Comparison of ENCODE assay signal across 9 mouse cellular contexts in genomic region chr11:61674839-61675159, GRCm38 (mm10). TPM values are rescaled to one million over a fixed set of nuclear protein-coding genes. Genes with fewer than 3 reads are reported as not detected.
DNase-seq lines count a peak whose midpoint lies in the region; ATAC-seq lines count a peak whose summit lies in the region.
"Had no signal": no experiment of that assay in that cellular context is flagged by ENCODE, and none has a peak within 500 bp of the region (broad histone marks: within the 10 kb centered on the region; RNA-seq: fewer than 3 reads in every experiment).

No protein-coding gene starts in this region.

- H3K4me3 ChIP-seq in intestine, embryonic 15.5 days (replicated peaks): no peak overlapping the region
- H3K4me3 ChIP-seq in midbrain, embryonic 15.5 days: no peak overlapping the region
- H3K4me3 ChIP-seq: heart, embryonic 13.5 days had no signal

- H3K27me3 ChIP-seq in intestine, embryonic 15.5 days (replicated peaks): no peaks in the 10 kb centered on the region
- no peaks in the 10 kb centered on the region for H3K27me3 ChIP-seq in midbrain, embryonic 15.5 days (replicated peaks)

- no peak overlapping the region for H3K9ac ChIP-seq in intestine, embryonic 15.5 days
- no peak overlapping the region for H3K9ac ChIP-seq in midbrain, embryonic 15.5 days
- H3K9ac ChIP-seq: heart, embryonic 13.5 days had no signal

- no peaks in the 10 kb centered on the region for H3K9me3 ChIP-seq in intestine, embryonic 15.5 days
- H3K9me3 ChIP-seq in midbrain, embryonic 15.5 days: no peaks in the 10 kb centered on the region
- H3K9me3 ChIP-seq: heart, embryonic 13.5 days had no signal

- H3K36me3 ChIP-seq in intestine, embryonic 15.5 days: no peaks in the 10 kb centered on the region
- no peaks in the 10 kb centered on the region for H3K36me3 ChIP-seq in midbrain, embryonic 15.5 days (replicated peaks)
- H3K36me3 ChIP-seq: heart, embryonic 13.5 days had no signal

- DNase-seq in adrenal gland, adult 2 months: peak; percentile 17
- DNase-seq in adrenal gland, postnatal 25 days: no peak
- peak; percentile 37 for DNase-seq in right cerebral cortex, postnatal 4 days
- DNase-seq in right cerebral cortex, adult 18-20 months: no peak
- DNase-seq in gastrocnemius, postnatal 25 days: no peak
- DNase-seq in layer of hippocampus, postnatal 36 days: no peak

- H3K4me2 ChIP-seq in intestine, embryonic 15.5 days (replicated peaks): no peak overlapping the region
- H3K4me2 ChIP-seq in midbrain, embryonic 15.5 days: peak overlapping the region; percentile 12
- H3K4me2 ChIP-seq: heart, embryonic 13.5 days had no signal

- peaks cover 37% of the 10 kb centered on the region for H3K4me1 ChIP-seq in intestine, embryonic 15.5 days (replicated peaks)
- H3K4me1 ChIP-seq in midbrain, embryonic 15.5 days: peaks cover 8% of the 10 kb centered on the region

- no peak overlapping the region for H3K27ac ChIP-seq in intestine, embryonic 15.5 days
- H3K27ac ChIP-seq in midbrain, embryonic 15.5 days: no peak overlapping the region
- H3K27ac ChIP-seq: heart, embryonic 13.5 days had no signal

- ATAC-seq in intestine, embryonic 15.5 days: peak; percentile 70
- ATAC-seq in midbrain, embryonic 15.5 days (replicated peaks): peak; percentile 70

- 13% methylated on average over 8 of the region's 8 CpGs for WGBS in intestine, embryonic 15.5 days
- WGBS in midbrain, embryonic 15.5 days: 2% methylated on average over 8 of the region's 8 CpGs

RNA-seq across cellular contexts. Expression of gene Fam83g, which starts 9.1 kb away (rescaled TPM):
- total RNA-seq in adrenal gland, adult 2 months (2021): 1 to 10 TPM in 1 of 2 experiments, under 1 TPM in 1; 0.78 to 2.7 TPM
- polyA plus RNA-seq in adrenal gland, adult 2 months (2012; rRNA removed): 1.7 and 2.1 TPM in 2 replicates
- total RNA-seq in adrenal gland, postnatal 25 days (2021): 1.6 and 2.7 TPM in 2 replicates
- 7.4 and 7.9 TPM in 2 replicates for polyA plus RNA-seq in intestine, embryonic 15.5 days (2015; fragmentation: Nextera tagmentation; extraction: Ambion mirVana)
- polyA plus RNA-seq in midbrain, embryonic 15.5 days (2015; fragmentation: Nextera tagmentation; extraction: Ambion mirVana): 0.21 and 0.22 TPM in 2 replicates
- under 1 TPM; 0.10 to 0.29 TPM for total RNA-seq in gastrocnemius, postnatal 25 days (2021)
- not detected for total RNA-seq in layer of hippocampus, postnatal 36 days (2021)

RNA-seq across cellular contexts. Expression of gene Grap, which starts 21.7 kb away (rescaled TPM):
- 10 to 100 TPM in 1 of 2 experiments, 1 to 10 TPM in 1; 5.4 to 10.7 TPM for total RNA-seq in adrenal gland, adult 2 months (2021)
- 10.4 and 12.4 TPM in 2 replicates for polyA plus RNA-seq in adrenal gland, adult 2 months (2012; rRNA removed)
- total RNA-seq in adrenal gland, postnatal 25 days (2021): 9.4 and 10.9 TPM in 2 replicates
- 7.1 and 7.6 TPM in 2 replicates for polyA plus RNA-seq in intestine, embryonic 15.5 days (2015; fragmentation: Nextera tagmentation; extraction: Ambion mirVana)
- polyA plus RNA-seq in midbrain, embryonic 15.5 days (2015; fragmentation: Nextera tagmentation; extraction: Ambion mirVana): 11.7 and 12.7 TPM in 2 replicates
- total RNA-seq in gastrocnemius, postnatal 25 days (2021): 1 to 10 TPM; 4.0 to 5.9 TPM
- 1 to 10 TPM; 4.5 to 6.9 TPM for total RNA-seq in layer of hippocampus, postnatal 36 days (2021)

RNA-seq across cellular contexts. Expression of gene Slc5a10, which starts 45.8 kb away (rescaled TPM):
- total RNA-seq in adrenal gland, adult 2 months (2021): under 1 TPM; 0.14 to 0.24 TPM
- polyA plus RNA-seq in adrenal gland, adult 2 months (2012; rRNA removed): 0.07 and 0.10 TPM in 2 replicates
- not detected in 2 replicates for total RNA-seq in adrenal gland, postnatal 25 days (2021)
- 0.13 TPM in 1 of 2 replicates, not detected in the other for polyA plus RNA-seq in intestine, embryonic 15.5 days (2015; fragmentation: Nextera tagmentation; extraction: Ambion mirVana)
- polyA plus RNA-seq in midbrain, embryonic 15.5 days (2015; fragmentation: Nextera tagmentation; extraction: Ambion mirVana): not detected in 2 replicates
- not detected for total RNA-seq in gastrocnemius, postnatal 25 days (2021)
- total RNA-seq in layer of hippocampus, postnatal 36 days (2021): under 1 TPM; 0.38 to 0.47 TPM

Comparison
In these comparisons a context has a peak if more than half of its experiments do, and no peak if none do; other contexts are left out.
1. DNase-seq: peak in adrenal gland, adult 2 months (single experiment) and right cerebral cortex, postnatal 4 days (single experiment); none in adrenal gland, postnatal 25 days (single experiment), right cerebral cortex, adult 18-20 months (single experiment), gastrocnemius, postnatal 25 days (single experiment) and layer of hippocampus, postnatal 36 days (0 of 2).